19 mouse cellular contexts compared by ENCODE assay signal in genomic region chr7:112293456-112294104, GRCm38 (mm10).
DNase-seq lines count a peak whose midpoint lies in the region; ATAC-seq lines count a peak whose summit lies in the region.
"Had no signal": no experiment of that assay in that cellular context is flagged by ENCODE, and none has a peak within 500 bp of the region (broad histone marks: within the 10 kb centered on the region; RNA-seq: fewer than 3 reads in every experiment).

No protein-coding gene starts in this region.

- 56% methylated on average over 7 of the region's 7 CpGs for WGBS in heart, embryonic 11.5 days (ENCODE audit: insufficient replicate concordance)
- 43% methylated on average over 7 of the region's 7 CpGs for WGBS in kidney, embryonic 14.5 days
- 39% methylated on average over 7 of the region's 7 CpGs for WGBS in lung, embryonic 16.5 days
- 36% methylated on average over 7 of the region's 7 CpGs for WGBS in stomach, embryonic 16.5 days

- H3K27me3 ChIP-seq in heart, embryonic 11.5 days (ENCODE audit: control insufficient read depth, insufficient read depth, low read length) = no peaks in the 10 kb centered on the region
- no peaks in the 10 kb centered on the region for H3K27me3 ChIP-seq in kidney, embryonic 14.5 days (ENCODE audit: control insufficient read depth, insufficient read depth, low read length)
- no peaks in the 10 kb centered on the region for H3K27me3 ChIP-seq in lung, embryonic 16.5 days (ENCODE audit: control insufficient read depth, insufficient read depth, low read depth, low read length)
- H3K27me3 ChIP-seq in stomach, embryonic 16.5 days (ENCODE audit: control insufficient read depth, insufficient read depth, low read length) = no peaks in the 10 kb centered on the region
- H3K27me3 ChIP-seq: forebrain, embryonic 12.5 days; liver, embryonic 12.5 days; Patski had no signal

- H3K4me1 ChIP-seq in heart, embryonic 11.5 days (ENCODE audit: control insufficient read depth, insufficient read depth, low read length) = peaks cover 78% of the 10 kb centered on the region
- peaks cover 24% of the 10 kb centered on the region for H3K4me1 ChIP-seq in kidney, embryonic 14.5 days (ENCODE audit: control insufficient read depth, insufficient read depth, low read length)
- peaks cover 50% of the 10 kb centered on the region for H3K4me1 ChIP-seq in lung, embryonic 16.5 days (replicated peaks; ENCODE audit: control insufficient read depth, insufficient read depth, low read length)
- H3K4me1 ChIP-seq in stomach, embryonic 16.5 days (ENCODE audit: control insufficient read depth, insufficient read depth, low read length) = peaks cover 21% of the 10 kb centered on the region

- 0 out of 2 replicates have a peak overlapping the region, but pooled peaks have one; percentile 1 for H3K9ac ChIP-seq in heart, embryonic 11.5 days (ENCODE audit: low read depth, low read length)
- H3K9ac ChIP-seq in kidney, embryonic 14.5 days (ENCODE audit: low read depth, low read length) = no peak overlapping the region
- H3K9ac ChIP-seq in lung, embryonic 16.5 days (ENCODE audit: low read length) = no peak overlapping the region
- H3K9ac ChIP-seq in stomach, embryonic 16.5 days (ENCODE audit: low read length) = no peak overlapping the region
- H3K9ac ChIP-seq: forebrain, embryonic 12.5 days; liver, embryonic 12.5 days had no signal

- peak overlapping the region; percentile 63 for H3K27ac ChIP-seq in heart, embryonic 11.5 days (ENCODE audit: low read depth, low read length)
- H3K27ac ChIP-seq in kidney, embryonic 14.5 days (ENCODE audit: low read depth, low read length) = 0 out of 2 replicates have a peak overlapping the region, but pooled peaks have one; percentile 1
- peak overlapping the region; percentile 50; the same call in 1 of the 2 replicates for H3K27ac ChIP-seq in lung, embryonic 16.5 days (ENCODE audit: low read length)
- H3K27ac ChIP-seq in stomach, embryonic 16.5 days (ENCODE audit: low read length) = peak overlapping the region; percentile 18; the same call in 1 of the 2 replicates
- H3K27ac ChIP-seq: forebrain, embryonic 12.5 days; liver, embryonic 12.5 days had no signal

- peaks cover 2% of the 10 kb centered on the region; the same call in 1 of the 2 replicates for H3K36me3 ChIP-seq in heart, embryonic 11.5 days (ENCODE audit: control insufficient read depth, insufficient read depth, low read length)
- no peaks in the 10 kb centered on the region for H3K36me3 ChIP-seq in kidney, embryonic 14.5 days (ENCODE audit: control insufficient read depth, insufficient read depth, low read length)
- H3K36me3 ChIP-seq in lung, embryonic 16.5 days (ENCODE audit: control insufficient read depth, insufficient read depth, low read length) = no peaks in the 10 kb centered on the region
- H3K36me3 ChIP-seq in stomach, embryonic 16.5 days (ENCODE audit: control insufficient read depth, insufficient read depth, low read length) = no peaks in the 10 kb centered on the region
- H3K36me3 ChIP-seq: forebrain, embryonic 12.5 days; liver, embryonic 12.5 days had no signal

- no peaks in the 10 kb centered on the region for H3K9me3 ChIP-seq in heart, embryonic 11.5 days (replicated peaks; ENCODE audit: control insufficient read depth, low read length)
- H3K9me3 ChIP-seq in kidney, embryonic 14.5 days (ENCODE audit: control insufficient read depth, low read length) = no peaks in the 10 kb centered on the region
- no peaks in the 10 kb centered on the region for H3K9me3 ChIP-seq in lung, embryonic 16.5 days (ENCODE audit: control insufficient read depth, low read length)
- H3K9me3 ChIP-seq in stomach, embryonic 16.5 days (replicated peaks; ENCODE audit: control insufficient read depth, low read length) = no peaks in the 10 kb centered on the region
- H3K9me3 ChIP-seq: forebrain, embryonic 12.5 days; liver, embryonic 12.5 days had no signal

- no peak for ATAC-seq in heart, embryonic 11.5 days (replicated peaks; ENCODE audit: insufficient number of reproducible peaks, low FRiP score, low TSS enrichment)
- peak; percentile 40 for ATAC-seq in kidney, embryonic 14.5 days (ENCODE audit: low FRiP score, low TSS enrichment)
- no peak for ATAC-seq in lung, embryonic 16.5 days (ENCODE audit: low read depth)
- peak; percentile 38; the same call in 1 of the 2 replicates for ATAC-seq in stomach, embryonic 16.5 days (ENCODE audit: insufficient read depth, low FRiP score)
- ATAC-seq: liver, embryonic 12.5 days; lung, postnatal 0 days; Patski had no signal

- H3K4me2 ChIP-seq in heart, embryonic 11.5 days = no peak overlapping the region
- H3K4me2 ChIP-seq in kidney, embryonic 14.5 days (replicated peaks; ENCODE audit: low read depth, low read length) = no peak overlapping the region
- H3K4me2 ChIP-seq in lung, embryonic 16.5 days (ENCODE audit: low read depth, low read length) = no peak overlapping the region
- no peak overlapping the region for H3K4me2 ChIP-seq in stomach, embryonic 16.5 days (ENCODE audit: low read depth, low read length)
- H3K4me2 ChIP-seq: forebrain, embryonic 12.5 days; liver, embryonic 12.5 days had no signal

- no peak for DNase-seq in heart, adult 8-10 months (ENCODE audit: low spot score)
- no peak for DNase-seq in kidney, postnatal 4 days
- DNase-seq in lung, postnatal 25 days (ENCODE audit: low spot score) = no peak
- DNase-seq in urinary bladder, postnatal 10 days (ENCODE audit: low spot score) = no peak
- DNase-seq: adrenal gland, postnatal 25 days; cerebellum, postnatal 14 days; gastrocnemius, postnatal 36 days; kidney, adult 18-20 months; left cerebral cortex, postnatal 4 days; spleen, adult 18-20 months; thymus, postnatal 25 days had no signal

- no peak overlapping the region for H3K4me3 ChIP-seq in heart, embryonic 11.5 days (ENCODE audit: low read depth, low read length)
- H3K4me3 ChIP-seq in kidney, embryonic 14.5 days (ENCODE audit: low read length) = no peak overlapping the region
- no peak overlapping the region for H3K4me3 ChIP-seq in lung, embryonic 16.5 days (ENCODE audit: low read length)
- no peak overlapping the region for H3K4me3 ChIP-seq in stomach, embryonic 16.5 days (replicated peaks; ENCODE audit: low read length)
- H3K4me3 ChIP-seq: forebrain, embryonic 12.5 days; liver, embryonic 12.5 days had no signal

Comparison
In these comparisons a context has a peak if more than half of its experiments do, and no peak if none do; other contexts are left out.
1. ATAC-seq: peak in kidney, embryonic 14.5 days (single experiment) and stomach, embryonic 16.5 days (single experiment); none in heart, embryonic 11.5 days (single experiment) and lung, embryonic 16.5 days (single experiment).
2. H3K27ac ChIP-seq: peak in every context shown above with its lines; median percentile 63 in heart, embryonic 11.5 days; 50 in lung, embryonic 16.5 days; 18 in stomach, embryonic 16.5 days; 1 in kidney, embryonic 14.5 days.